Mouse (Mus musculus) yolk sac, embryonic 10.5 days (tissue): ENCODE results near the gene Patj.
"Not testable (repeated sequence)": the region's sequence is repeated elsewhere in the genome, so short reads cannot be mapped to it uniquely, and the experiment has no call there.

Experiments used
- DNase-seq: peaks from one replicate; pipeline ENCODE4 v3.0.0-alpha.2; 2017; ENCODE audit warnings: low spot score

The Patj gene

GRCm38 (mm10) chr4:98567457-98567856 is 171.9 kb downstream of the Patj start:
- DNase-seq, result peak; percentile 9

- DNase-seq, result peak; percentile 34
Measured at GRCm38 (mm10) chr4:98569904-98570303, 174.3 kb downstream of the Patj start.

- DNase-seq, result no peak
Measured at GRCm38 (mm10) chr4:98577275-98577674, 181.7 kb downstream of the Patj start.

GRCm38 (mm10) chr4:98577957-98578541 is 182.5 kb downstream of the Patj start:
- DNase-seq, result no peak

- DNase-seq, result no peak
Measured at GRCm38 (mm10) chr4:98581456-98581855, 185.9 kb downstream of the Patj start.

- DNase-seq, result no peak
Measured at GRCm38 (mm10) chr4:98584023-98584422, 188.4 kb downstream of the Patj start.

- DNase-seq, result no peak
Measured at GRCm38 (mm10) chr4:98586303-98586702, 190.7 kb downstream of the Patj start.

- DNase-seq, result no peak
Measured at GRCm38 (mm10) chr4:98587686-98588085, 192.1 kb downstream of the Patj start.

- no peak for DNase-seq
Measured at GRCm38 (mm10) chr4:98593961-98594360, 198.4 kb downstream of the Patj start.

GRCm38 (mm10) chr4:98598546-98598971 is 203.0 kb downstream of the Patj start:
- no peak for DNase-seq

- no peak for DNase-seq
Measured at GRCm38 (mm10) chr4:98599358-98599757, 203.8 kb downstream of the Patj start.

- no peak for DNase-seq
Measured at GRCm38 (mm10) chr4:98603131-98603530, 207.5 kb downstream of the Patj start.

- peak; percentile 57 for DNase-seq
Measured at GRCm38 (mm10) chr4:98610501-98610900, 214.9 kb downstream of the Patj start.

- DNase-seq, result no peak
Measured at GRCm38 (mm10) chr4:98614395-98614794, 218.8 kb downstream of the Patj start.

- DNase-seq, result no peak
Measured at GRCm38 (mm10) chr4:98619199-98619598, 223.6 kb downstream of the Patj start.

- DNase-seq, result no peak
Measured at GRCm38 (mm10) chr4:98620986-98621784, 225.6 kb downstream of the Patj start.

- DNase-seq, result no peak
Measured at GRCm38 (mm10) chr4:98622180-98622579, 226.6 kb downstream of the Patj start.

- DNase-seq, result peak; percentile 31
Measured at GRCm38 (mm10) chr4:98622996-98623673, 227.6 kb downstream of the Patj start.

GRCm38 (mm10) chr4:98628286-98628685 is 232.7 kb downstream of the Patj start:
- no peak for DNase-seq

GRCm38 (mm10) chr4:98629217-98629616 is 233.6 kb downstream of the Patj start:
- DNase-seq, result not testable (repeated sequence)

- no peak for DNase-seq
Measured at GRCm38 (mm10) chr4:98635140-98635837, 239.7 kb downstream of the Patj start.

- DNase-seq, result no peak
Measured at GRCm38 (mm10) chr4:98638731-98639130, 243.1 kb downstream of the Patj start.
